Mouse (Mus musculus) stomach, postnatal 0 days (tissue): Measurements from ENCODE around the gene Ulk3.

ENCODE experiments used
- CTCF ChIP-seq: IDR thresholded peaks from 2 replicates; pipeline ENCODE4 v1.5.1; 2016; ENCODE audit warnings: antibody characterized with exemption, low read depth, mild to moderate bottlenecking, moderate library complexity
- EP300 ChIP-seq: optimal IDR thresholded peaks from 2 replicates; pipeline ENCODE3; 2016; ENCODE audit warnings: antibody characterized with exemption

DNA sequence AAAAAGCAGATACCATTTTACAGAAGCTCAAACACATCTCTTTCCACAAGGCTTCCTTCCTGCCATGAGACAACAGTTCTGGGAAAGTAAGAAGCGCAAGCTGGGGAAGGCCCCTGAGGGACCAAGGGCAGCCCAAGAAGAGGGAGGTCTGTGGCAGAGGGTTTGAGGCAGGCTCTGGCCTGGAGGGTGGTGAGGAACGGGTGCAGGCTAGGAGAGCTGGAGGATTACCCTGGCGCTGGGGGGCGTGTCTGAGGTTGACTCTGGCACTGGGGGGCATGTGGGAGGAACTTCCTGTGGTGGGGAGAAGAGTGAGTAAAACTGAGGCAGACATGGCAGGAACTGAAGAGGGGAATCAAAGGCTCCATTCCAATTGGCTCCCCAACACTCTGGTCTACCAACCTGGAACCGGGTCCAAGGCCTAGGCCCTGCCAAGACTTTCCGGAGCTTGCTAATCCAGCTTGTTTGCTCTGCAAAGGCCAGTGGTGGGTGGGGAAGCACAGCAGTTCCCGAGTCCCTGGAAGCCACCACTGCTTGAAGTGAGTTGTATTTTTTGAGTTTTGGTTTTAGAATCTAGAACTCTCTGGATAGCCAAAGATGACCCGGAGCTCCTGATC, 28.4 kb downstream of the Ulk3 start:
- no peak for TF ChIP-seq EP300
- no peak for TF ChIP-seq CTCF
